Mouse (Mus musculus) heart, adult 8-10 months (tissue): ENCODE results near the gene Sbk3. TPM values are rescaled to one million over a fixed set of nuclear protein-coding genes. Genes with fewer than 3 reads are reported as not detected.

ENCODE experiments used
- total RNA-seq, 4 experiments: library from RNA; stranded (reverse); gene quantifications; 2 replicates each; pipeline ENCODE4 v1.2.4; 2022

Gene Sbk3
- total RNA-seq, 4 experiments from 2014 or later = 28.3 to 70.4 (median 46.3) TPM

Other genes with a start within 250 kb of the Sbk3 start
- under 1 TPM in 3 of 4 experiments, not detected in 1; 0.12 to 0.24 (median 0.17) TPM for gene Tmem150b, start 245.9 kb downstream of the Sbk3 start, total RNA-seq
- 10 to 100 TPM in 2 of 4 experiments, 1 to 10 TPM in 2; 7.5 to 10.8 (median 9.7) TPM for gene Kmt5c, start 231.1 kb downstream of the Sbk3 start, total RNA-seq
- gene Cox6b2, start 218.1 kb downstream of the Sbk3 start, total RNA-seq = 1 to 10 TPM; 1.8 to 3.8 (median 2.8) TPM
- gene Fam71e2, start 199.9 kb downstream of the Sbk3 start, total RNA-seq = not detected
- under 1 TPM in 1 of 4 experiments, not detected in 3; 0.19 TPM for gene Il11, start 188.3 kb downstream of the Sbk3 start, total RNA-seq
- not detected for gene Tmem190, start 188.2 kb downstream of the Sbk3 start, total RNA-seq
- gene Tmem238, start 181.5 kb downstream of the Sbk3 start, total RNA-seq = 1 to 10 TPM; 2.2 to 5.5 (median 5.0) TPM
- gene Rpl28, start 178.3 kb downstream of the Sbk3 start, total RNA-seq = 100 to 1,000 TPM; 453 to 560 (median 508) TPM
- gene Ube2s, start 158.6 kb downstream of the Sbk3 start, total RNA-seq = 100 to 1,000 TPM in 1 of 4 experiments, 10 to 100 TPM in 3; 76.2 to 103 (median 88.7) TPM
- under 1 TPM in 3 of 4 experiments, not detected in 1; 0.09 to 0.56 (median 0.25) TPM for gene Shisa7, start 126.5 kb downstream of the Sbk3 start, total RNA-seq
- gene Isoc2b, start 100.9 kb downstream of the Sbk3 start, total RNA-seq = 1 to 10 TPM; 5.3 to 6.1 (median 6.0) TPM
- gene Isoc2a, start 94.0 kb downstream of the Sbk3 start, total RNA-seq = 10 to 100 TPM; 52.2 to 62.9 (median 54.4) TPM
- under 1 TPM in 2 of 4 experiments, not detected in 2; 0.22 to 0.43 TPM for gene Gm36210, start 64.7 kb downstream of the Sbk3 start, total RNA-seq
- 1 to 10 TPM; 6.4 to 8.4 (median 7.5) TPM for gene Zfp628, start 56.0 kb downstream of the Sbk3 start, total RNA-seq
- 1 to 10 TPM; 4.7 to 6.7 (median 5.3) TPM for gene Nat14, start 49.1 kb downstream of the Sbk3 start, total RNA-seq
- gene Ssc5d, start 45.4 kb downstream of the Sbk3 start, total RNA-seq = 1 to 10 TPM; 1.4 to 2.5 (median 1.9) TPM
- gene Sbk2, start 6.8 kb downstream of the Sbk3 start, total RNA-seq = 10 to 100 TPM; 27.3 to 40.6 (median 33.1) TPM
- gene Zfp579, start 25.0 kb upstream of the Sbk3 start, total RNA-seq = 10 to 100 TPM in 3 of 4 experiments, 1 to 10 TPM in 1; 9.7 to 19.8 (median 11.8) TPM
- 10 to 100 TPM in 2 of 4 experiments, 1 to 10 TPM in 2; 7.2 to 12.1 (median 9.5) TPM for gene Zfp524, start 43.2 kb upstream of the Sbk3 start, total RNA-seq
- 10 to 100 TPM; 15.2 to 25.9 (median 17.5) TPM for gene Fiz1, start 43.5 kb upstream of the Sbk3 start, total RNA-seq
- not detected for gene Gm44973, start 44.3 kb upstream of the Sbk3 start, total RNA-seq
- 10 to 100 TPM; 11.5 to 13.3 (median 12.8) TPM for gene Zfp865, start 49.2 kb upstream of the Sbk3 start, total RNA-seq
- under 1 TPM in 1 of 4 experiments, not detected in 3; 0.22 TPM for gene Ccdc106, start 49.4 kb upstream of the Sbk3 start, total RNA-seq
- gene 4632433K11Rik, start 63.0 kb upstream of the Sbk3 start, total RNA-seq = under 1 TPM in 1 of 4 experiments, not detected in 3; 0.37 TPM
- gene Zfp784, start 67.3 kb upstream of the Sbk3 start, total RNA-seq = 1 to 10 TPM; 4.9 to 7.4 (median 6.0) TPM
- 1 to 10 TPM; 3.2 to 4.4 (median 4.0) TPM for gene Zfp580, start 80.4 kb upstream of the Sbk3 start, total RNA-seq
- gene U2af2, start 91.0 kb upstream of the Sbk3 start, total RNA-seq = 10 to 100 TPM; 61.7 to 69.8 (median 64.9) TPM
- gene Epn1, start 109.1 kb upstream of the Sbk3 start, total RNA-seq = 100 to 1,000 TPM; 164 to 192 (median 185) TPM
- not detected for gene Rfpl4, start 145.8 kb upstream of the Sbk3 start, total RNA-seq
- gene Rasl2-9, start 154.8 kb upstream of the Sbk3 start, total RNA-seq = 1 to 10 TPM; 7.4 to 9.7 (median 8.9) TPM
- not detected for gene Vmn1r55, start 178.5 kb upstream of the Sbk3 start, total RNA-seq
- not detected for gene Vmn1r56, start 225.6 kb upstream of the Sbk3 start, total RNA-seq
- gene Vmn1r57, start 247.3 kb upstream of the Sbk3 start, total RNA-seq = not detected